Mouse (Mus musculus): ENCODE measurements at regions not wholly inside any gene's neighbourhood (a gene's known extent, or its start where the extent isn't known, plus 50 kb on each side); places are given as distances from the start of the nearest gene placed in this dataset.
A peak's percentile ranks its signal among the peaks of the same experiment; 100 is the strongest.
"Not testable (repeated sequence)": the region's sequence is repeated elsewhere in the genome, so short reads cannot be mapped to it uniquely, and the experiment has no call there.

DNA sequence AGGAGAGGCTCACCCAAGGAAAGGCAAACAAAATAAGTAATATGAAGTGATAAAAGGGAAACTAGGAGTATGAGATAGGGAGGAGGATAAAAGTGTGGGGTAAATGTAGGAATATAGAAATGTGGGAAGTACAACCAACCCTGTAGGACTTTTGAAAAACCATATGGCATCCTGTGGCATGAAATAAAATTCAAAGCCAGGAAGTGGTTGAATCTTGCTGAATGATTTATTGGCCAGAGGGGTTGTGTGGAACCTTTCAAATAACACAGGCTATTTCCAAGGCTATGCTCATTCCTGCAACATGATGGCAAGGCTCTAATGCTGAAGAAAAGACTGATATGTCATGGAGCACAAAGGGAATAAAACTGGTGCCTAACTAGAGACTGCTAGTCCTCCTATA is 347.9 kb downstream of the Gm11232 start:
- no peak for DNase-seq

DNA sequence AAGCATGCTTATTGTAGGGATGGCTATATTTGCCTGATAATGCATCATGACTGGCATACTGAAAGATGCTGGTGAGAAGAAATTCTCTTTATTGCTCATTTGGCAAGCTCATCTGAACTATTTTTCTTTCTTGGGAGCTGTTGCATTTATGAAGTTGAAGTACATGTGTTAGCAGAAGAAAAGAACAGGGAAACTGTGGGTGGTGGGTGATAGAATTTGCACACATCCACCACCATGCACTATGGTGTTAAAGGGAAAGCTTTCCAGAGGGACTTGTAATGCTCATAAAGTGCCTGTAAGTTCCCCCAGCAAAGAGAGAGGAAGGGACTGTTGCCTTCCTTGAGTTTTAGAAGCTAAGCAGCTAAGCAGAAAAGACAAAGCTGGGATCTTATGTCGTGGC is 367.3 kb downstream of the Gm11232 start:
- DNase-seq: no peak

DNA sequence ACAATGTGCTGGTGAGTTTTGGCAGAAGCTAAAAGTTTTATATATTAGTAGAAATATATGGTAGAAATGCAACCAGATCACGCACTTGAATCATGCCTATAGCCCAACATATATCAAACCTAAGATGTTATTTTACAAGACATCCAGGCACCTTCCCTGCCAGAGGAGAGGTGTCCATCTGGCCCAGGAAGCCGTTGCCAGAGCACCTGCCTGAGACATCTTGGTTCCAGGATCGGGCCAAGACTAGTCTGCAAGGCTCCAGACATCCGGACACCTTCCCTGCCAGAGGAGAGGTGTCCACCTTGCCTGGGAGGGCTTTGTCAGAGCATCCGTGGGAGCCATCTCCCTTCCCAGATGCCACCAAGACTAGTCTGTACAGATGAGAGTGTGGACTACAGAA is 388.5 kb downstream of the Gm11232 start:
- DNase-seq: no peak

DNA sequence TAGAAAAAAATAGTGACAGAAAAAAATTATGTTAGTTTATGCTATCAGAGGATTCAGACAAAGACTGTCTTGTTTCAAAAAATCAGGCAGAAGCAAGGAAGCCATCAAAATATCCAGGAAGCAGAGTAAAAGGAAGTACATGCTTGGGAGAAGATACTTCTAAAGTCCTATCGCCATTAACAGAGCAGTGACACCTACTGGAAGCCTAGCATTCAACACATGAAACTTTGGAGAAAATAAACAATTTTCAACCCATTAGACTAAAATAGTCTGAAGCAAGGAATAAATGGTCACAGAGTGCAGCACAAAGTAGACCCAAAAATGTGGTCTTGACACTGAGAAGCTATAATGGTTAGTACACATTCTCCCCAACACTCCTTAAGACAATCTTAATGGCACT is 394.0 kb downstream of the Gm11232 start:
- DNase-seq: no peak

DNA sequence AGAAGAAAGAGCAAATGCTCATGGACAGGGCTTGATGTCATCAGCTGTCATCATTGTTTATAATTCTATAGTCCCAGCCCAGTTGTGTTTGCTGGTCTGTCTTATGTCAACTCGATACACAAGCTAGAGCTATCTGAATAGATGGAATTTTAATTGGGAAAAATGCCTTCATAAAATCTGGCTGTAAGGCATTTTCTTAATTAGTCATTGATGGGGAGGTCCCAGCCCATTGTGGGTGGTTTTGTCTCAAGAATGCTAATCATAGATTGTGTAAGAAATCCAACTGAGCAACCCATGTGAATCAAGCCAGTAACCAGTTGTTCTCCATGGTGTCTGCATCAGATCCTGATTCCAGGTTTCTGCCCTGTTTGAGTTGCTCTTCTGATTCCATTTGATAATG is 400.1 kb downstream of the Gm11232 start:
- DNase-seq: no peak

DNA sequence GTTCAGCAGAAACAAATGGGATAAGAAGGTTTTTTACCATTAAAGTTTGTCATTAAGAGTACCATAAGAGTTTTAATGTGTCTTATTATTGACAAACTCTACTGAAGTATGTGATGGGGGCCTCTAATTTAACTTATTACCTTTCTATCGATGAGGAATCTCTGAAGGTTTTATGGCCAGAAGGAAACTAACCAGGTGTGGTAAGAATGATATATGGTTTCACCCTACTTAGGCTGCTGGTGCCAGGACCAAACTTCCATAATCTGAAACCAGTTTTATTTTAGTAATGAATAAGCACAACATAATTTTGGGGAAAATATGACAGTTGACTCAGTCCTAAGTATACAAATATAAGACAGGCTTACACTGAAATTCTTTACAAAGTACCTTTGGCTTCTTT is 401.1 kb downstream of the Gm11232 start:
- no peak for DNase-seq

DNA sequence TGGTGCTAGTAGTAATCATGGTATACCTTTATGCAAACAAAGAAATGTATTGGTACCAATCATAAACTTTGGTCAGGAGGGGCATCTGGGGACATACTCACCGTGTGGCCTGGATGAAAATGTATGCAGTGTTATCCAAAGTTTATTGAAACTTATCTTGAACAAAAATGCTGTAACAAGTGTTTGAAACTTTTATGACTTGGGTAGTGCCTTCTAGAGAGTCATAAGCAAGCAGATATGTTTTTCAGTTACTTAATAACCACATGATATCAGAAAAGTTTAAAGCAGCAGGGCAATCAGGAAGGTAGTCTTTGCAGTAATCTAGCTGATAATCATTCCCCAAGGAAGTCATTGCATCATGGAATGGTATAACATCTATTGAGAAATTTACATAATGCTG is 401.5 kb downstream of the Gm11232 start:
- DNase-seq: no peak

DNA sequence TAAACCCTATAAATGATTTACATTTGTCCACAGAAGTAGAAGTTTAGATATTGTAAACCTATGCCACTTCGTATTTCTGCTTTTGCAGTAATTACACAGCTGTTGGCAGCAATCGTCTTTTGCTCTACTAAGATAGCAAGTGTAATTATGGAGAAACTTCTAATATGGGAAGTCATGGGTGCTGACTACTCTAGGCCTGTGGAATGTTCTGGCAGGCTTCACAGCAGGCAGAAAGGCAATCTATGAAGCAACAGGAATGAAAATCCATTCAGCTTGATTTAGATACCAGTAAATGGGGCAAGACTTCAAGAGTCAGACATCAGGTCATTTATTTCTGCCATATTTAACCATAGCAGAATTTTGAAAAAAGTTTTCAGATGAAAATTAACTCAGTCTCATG is 405.9 kb downstream of the Gm11232 start:
- no peak for DNase-seq

DNA sequence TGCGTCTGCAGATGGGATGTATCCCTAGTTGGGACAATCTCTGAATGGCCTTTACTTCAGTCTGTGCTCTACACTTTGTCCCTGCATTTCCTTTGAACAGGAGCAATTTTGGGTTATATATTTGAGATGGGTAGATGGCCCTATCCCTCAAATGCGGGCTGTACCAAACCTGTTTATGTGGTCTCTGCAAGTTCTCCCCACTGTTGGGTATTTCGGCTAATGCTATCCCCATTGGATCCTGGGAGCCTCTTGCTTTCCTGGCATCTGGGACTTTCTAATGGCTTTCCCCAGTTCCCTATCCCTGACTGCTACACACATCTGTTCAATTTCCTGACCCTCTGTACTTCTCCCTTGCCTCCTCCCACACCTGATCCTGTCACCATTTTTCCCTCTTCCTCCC is 414.7 kb downstream of the Gm11232 start:
- DNase-seq: no peak

DNA sequence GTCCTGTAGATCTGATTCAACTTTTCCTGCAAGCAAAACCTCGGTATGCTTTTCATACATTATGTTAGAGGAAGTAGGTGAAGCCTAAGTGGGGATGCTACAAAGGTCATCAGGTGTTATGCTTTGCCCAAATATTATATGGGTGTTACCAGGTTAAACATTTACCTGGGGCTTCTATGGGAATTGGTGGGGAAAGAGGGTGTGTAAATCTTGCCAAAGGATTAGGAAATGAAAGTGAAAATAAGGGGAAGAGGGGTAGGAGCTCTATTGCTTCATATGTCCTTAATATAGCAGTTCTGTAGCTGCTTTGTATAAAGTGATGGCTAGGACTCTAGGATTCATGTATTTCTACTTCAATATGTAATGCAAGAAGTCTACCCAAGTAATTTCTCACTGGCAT is 419.2 kb downstream of the Gm11232 start:
- no peak for DNase-seq

DNA sequence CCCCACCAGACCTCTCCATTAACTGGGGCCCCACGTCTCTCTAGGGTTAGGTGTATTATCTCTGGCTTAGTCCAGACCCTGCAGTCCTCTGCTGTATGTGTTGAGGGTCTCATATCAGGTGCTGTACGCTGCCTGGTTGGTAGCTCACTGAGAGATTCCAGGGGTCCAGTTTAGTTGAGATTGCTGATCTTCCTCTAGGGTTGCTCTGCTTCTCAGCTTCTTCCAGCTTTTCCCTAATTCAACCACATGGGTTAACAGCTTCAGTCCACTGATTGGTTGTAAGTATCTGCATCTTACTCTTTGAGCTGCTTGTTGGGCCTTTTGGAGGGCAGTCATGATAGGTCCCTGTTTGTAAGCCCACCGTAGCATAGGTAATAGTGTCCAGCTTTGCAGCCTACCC is 425.1 kb downstream of the Gm11232 start:
- no peak for DNase-seq

DNA sequence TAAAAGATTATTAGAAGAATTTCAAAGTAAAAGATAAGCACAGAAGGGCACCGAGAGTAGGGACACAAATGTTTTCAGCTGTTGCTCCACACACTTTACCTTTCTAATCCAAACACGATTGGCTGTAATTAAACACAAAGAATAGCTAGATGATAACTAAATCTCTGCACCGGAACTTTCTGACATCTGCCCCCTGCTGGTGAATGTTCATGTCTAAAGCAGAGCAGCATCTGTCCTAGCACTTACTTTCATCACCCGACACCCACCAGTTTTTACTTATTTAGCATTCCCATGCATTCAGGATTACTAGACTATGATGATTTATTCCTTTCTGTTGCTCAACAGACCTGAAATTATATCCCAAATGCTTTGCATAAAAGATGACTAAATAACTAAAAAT is 425.7 kb downstream of the Gm11232 start:
- peak in 1 of 2 experiments; percentile 11 for DNase-seq

DNA sequence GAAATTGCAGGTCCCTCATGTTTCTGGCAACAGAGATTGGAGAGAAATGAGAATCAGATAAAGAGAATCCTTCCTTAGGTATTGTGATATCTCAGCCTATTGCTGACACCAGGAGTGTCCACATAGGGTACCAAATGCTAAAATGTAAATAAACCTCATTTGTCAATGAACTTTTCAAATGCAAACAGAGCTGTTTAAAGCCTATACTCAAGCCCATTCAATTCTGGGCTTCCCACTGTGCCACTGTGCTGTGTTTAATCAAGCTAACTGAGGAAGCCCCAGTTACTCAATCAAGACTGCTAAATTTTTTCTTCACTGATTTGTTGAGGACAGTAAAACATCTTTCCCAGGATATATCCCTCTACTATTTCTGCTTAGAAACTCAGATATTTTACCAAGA is 441.2 kb downstream of the Gm11232 start:
- no peak for DNase-seq

DNA sequence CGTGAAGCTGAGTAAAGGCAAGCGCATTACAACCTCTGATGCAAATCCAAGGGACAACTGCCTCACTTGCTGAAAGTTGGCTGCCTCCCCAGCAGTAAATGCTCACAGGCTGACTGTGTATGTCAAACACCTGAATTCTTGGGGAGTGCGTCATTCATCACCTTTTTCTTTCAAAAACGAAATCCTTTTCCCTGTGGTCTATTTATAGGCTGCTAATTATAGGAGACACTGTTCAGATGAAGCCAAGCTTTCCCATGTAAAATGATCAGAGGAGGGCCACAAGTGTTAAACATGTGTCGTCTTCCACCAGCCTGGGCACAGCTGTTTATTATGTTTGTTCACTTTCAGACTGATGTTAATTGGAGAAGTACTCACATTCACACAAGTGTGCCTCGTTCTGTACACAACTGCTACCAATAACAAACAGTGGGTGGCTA is 450.6 kb downstream of the Gm11232 start:
- DNase-seq: no peak

DNA sequence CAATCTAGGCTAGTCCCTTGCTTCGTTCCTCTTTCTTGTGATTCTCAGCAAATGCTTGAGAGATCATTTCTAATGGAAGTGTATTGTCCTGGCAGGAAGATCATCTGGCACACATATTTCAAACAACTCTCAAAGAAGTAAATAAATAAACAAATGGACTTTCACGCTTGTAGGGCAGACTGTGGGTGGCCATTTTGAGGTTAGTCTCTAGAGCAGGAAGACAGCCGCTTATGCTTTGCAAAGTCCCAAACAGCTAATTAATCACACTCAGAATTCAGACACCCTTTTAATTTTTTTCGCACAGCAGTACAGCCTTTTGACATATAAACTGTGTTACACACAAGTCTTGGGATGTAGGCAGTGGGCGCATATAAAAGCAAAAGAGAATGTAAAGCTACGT is 451.1 kb downstream of the Gm11232 start:
- DNase-seq: no peak

DNA sequence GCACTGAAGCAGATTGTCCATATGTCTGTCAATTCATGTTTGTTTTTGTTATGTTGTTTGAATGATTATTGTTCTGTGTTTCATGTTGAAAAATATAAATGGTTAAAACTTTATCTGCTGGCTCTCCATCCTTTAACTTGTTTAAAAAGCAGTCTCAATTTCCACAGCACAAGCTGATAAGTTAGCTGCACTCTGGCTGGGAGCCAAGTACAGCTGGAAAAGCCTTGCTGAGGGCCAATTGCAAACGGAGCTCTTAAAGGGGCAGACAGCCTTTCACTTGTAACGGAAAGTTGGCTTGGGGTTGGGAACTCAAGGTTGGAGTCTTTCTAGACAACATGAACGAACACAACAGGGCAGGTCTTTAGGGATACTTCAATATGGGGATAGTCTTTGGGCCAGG is 462.0 kb downstream of the Gm11232 start:
- DNase-seq: not testable (repeated sequence)

DNA sequence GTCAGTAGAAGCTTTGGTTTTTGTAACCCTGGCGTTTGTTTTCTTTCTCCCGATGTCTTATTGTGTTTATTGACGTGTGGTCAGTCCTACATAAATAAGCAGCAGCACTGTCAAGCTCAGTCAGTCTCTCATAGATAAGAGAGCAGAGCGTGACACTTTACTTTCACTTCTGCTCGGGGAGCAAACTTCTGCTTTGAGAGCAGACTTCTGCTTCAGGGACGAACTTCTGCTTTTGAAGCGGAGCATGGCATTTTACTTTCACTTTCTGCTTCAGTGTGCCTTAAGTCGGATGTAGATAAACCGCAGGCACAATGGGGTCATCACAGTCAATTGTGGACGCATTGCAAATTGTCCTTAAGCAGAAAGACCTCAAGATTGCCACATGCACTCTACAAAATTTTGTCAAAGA is 466.0 kb downstream of the Gm11232 start:
- no peak for DNase-seq

DNA sequence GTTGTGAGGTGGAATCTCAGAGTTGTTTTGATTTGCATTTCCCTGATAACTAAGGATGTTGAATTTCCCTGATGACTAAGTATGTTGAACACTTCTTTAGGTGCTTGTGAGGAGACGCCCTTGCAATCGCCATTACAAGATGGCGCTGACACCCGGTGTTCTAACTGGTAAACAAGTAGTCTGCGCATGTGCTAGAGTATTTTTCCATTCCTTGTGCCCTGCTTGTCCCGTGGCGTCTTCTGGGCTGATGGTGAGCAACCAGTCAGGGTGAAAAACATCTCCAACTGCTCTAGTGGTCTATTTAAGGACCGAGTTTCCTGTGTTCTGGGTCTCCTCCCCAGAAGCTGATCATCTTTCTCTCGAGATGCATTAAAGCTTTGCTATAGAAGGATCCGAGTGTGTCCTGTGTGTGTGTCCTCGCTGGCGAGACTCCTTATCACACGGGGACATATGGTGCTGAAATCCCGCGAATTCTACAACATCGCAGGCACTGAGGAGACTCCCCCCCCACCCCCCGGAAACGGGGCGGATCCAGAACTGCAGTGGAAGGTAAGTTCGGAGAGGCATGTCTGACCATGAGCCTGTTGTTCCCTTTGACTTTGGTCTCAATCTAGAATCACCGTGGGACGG is 466.5 kb downstream of the Gm11232 start:
- not testable (repeated sequence) for DNase-seq

DNA sequence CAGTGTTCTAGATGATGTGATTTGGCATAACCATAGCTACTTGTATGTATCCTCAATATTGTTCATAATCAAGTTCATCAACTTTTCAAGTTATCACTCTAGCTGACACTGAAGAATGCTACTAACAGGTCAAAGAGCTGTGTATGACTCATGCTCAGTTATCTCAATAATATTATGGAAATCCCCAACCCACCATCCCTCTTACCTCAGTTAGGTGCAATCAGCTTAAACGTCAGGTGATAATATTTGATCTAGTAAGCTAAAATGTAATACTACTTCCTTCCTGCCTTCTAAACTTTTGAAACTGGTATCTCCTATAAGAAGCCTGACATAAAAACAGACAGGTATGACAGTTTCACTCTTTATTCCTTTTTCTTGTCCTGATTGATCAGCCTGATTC is 474.6 kb downstream of the Gm11232 start:
- DNase-seq: no peak

DNA sequence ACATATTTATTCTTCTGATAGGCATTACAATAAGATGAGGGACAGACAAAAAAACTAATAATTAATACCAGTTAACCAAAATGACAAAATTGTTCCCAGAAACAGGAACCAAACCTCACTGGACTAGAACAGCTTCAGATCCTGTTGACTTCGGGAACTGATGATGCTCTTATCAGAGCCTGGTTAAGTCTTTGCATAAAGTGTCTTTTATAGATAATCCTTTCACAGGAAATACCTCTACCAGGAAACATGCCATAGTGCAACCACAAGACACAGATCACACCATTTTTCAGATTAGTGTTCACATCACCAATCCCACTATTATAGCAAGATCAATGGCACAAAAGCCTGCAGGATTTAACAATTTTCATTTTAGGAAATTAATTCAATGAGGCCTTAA is 478.1 kb downstream of the Gm11232 start:
- DNase-seq: no peak

DNA sequence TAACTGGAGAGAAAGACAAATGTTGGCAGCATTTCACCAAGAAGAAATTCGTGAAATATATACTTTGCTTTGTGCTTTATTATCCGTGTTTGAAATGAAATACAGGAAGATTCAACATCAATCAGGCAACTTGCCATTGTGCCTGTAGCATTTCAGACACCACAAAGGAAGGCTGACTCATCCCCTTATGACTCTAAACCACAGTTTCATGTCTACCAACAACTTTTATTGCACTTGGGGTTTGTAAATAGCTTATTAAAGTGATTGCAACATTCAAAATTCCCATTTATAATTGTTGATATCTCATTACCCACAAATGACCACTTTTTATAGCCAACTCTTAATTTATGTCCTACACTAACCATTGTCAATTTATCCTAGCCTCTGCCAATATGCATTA is 497.9 kb downstream of the Gm11232 start:
- DNase-seq: no peak

DNA sequence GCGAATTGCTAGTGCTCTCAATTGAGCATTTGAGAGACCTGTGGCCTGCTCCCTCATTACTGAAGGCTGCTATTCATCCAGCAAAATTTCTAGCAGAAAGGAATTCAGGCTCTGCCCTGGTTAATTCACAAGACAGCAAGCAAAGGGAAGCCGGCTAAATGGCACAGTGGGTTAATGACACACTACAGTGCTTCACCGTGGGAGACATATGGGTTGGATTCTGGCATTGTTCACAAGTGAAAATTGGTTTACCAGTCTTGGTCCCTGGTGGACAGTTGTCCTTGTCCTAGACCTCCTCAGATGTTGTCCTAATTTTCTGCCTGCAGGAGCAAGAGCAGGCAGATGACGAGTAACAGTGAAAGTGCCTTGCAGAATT is 527.3 kb downstream of the Gm11232 start:
- peak; percentile 1 to 2 for DNase-seq

DNA sequence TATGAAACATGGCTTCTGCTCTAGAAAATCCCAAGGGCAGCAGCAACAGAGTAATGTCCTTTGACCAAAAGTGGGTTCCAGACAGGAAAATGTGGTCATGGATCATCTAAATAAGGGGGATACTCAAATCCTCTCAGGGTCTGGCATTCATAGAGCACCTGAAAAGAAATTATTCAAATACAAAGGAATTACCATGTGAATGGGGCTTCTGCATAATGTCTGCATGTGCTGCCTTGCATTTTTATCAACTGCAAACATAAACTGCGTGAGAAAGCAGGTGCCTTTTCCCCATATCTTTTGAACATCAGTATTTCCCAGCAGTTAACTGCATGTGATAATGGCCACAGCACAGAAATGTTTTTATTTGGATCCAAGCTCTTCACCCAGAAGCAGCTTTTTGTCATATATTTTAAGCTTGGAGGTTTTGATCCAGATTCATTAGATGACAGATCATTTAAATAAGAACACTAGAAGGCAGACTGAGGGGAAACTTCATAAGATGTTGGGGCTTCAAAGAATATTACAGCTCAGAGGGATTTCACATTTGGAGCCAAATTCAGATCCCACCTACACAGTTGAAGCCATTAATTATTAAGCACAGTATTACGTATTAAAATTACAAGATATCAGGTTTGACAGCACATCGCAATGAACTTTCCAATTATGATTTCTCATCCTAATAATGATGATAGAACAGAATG is 527.8 kb downstream of the Gm11232 start:
- DNase-seq: no peak

DNA sequence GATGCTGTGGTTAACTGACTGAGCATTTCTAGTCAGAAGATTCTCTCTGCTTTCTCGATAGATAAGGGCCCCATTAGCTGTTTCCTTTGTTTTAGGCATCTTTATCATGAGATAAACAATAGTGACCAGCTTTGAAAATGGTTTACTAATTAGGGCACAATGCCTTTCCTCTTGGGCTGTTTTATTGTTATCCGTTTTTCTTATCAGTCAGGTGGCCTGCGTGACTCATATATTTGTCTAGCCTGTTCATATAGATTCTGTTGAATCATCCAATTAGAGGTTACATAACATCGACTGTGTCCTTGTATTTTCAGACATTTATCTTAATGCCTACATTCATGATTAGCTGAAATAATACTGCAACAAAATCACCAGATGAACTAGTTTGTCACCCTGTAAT is 531.1 kb downstream of the Gm11232 start:
- DNase-seq: no peak

DNA sequence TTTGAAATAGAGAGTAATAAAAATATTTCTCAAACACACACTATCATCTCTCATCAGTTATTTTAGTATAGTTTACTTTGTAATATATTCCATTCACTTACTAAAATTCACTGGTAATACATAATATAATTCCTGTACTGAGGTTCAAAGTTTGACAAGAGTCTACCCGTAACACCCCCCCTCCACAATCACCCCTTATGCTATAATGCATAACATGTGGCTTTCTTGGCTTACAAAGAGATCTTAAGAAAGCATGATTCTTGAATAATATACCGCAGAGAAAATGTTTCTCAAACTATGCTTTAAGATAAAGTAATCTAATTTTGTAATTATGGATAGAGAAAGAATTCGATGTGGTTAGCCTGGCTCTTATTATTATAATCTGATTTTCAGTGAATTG is 539.7 kb downstream of the Gm11232 start:
- no peak for DNase-seq
